Mouse (Mus musculus): ENCODE results near the gene Kirrel3.
A peak's percentile ranks its signal among the peaks of the same experiment; 100 is the strongest.

Gene Kirrel3

DNA sequence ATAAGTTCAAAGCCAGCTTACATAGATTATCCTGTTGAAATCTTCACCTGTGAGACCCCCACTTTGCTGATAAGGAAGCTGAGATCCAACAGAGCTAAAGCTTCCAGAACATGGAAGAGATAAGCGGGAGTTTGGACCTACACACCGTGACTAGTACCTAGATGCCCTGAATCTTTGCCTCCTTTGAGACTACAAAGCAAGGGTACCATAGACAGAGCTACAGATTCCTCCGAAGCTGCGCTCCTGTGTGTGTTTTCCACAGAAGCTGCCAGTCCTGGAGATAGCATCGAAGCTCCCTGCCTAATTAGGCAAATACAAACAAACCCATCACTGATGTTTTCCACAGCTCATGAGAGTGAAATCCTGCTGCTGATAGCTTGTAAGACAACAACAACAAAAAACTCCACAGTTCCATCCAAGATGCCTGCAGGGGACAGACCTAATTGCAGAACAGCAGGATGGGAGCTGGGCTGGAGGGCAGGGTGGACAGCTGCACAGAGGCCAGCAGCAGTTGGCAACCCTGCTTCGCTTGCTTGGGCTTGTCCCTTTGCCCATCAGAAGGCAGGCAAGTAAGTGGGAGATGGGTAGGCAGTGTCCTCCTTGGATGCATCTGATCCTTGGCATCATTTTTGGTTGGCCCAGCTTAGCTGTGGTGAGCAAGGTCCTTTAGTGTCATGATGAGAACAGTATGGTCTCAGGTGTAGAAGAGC, 456.6 kb downstream of the Kirrel3 start:
- DNase-seq (ENCODE audit: low read depth, low spot score), result no peak

DNA sequence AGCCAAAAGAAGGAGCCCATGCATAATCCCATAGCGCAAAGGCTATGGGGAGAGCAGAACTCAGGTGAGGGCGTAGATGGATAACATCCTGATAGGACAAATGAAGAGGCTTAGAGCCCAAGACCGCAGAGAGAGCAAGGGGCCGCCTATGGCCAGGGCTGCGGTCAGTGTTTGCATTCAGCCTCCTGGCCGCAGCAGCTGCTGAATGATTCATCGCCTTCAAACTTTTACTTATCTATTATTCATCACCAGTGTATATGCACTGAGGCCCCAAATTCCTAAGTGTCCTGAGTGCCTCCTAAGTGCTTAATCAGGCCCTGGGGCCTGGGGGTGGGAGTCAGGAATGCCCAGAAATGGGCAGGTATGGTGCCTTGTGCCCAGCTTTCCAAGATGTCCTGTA, 457.3 kb downstream of the Kirrel3 start:
- no peak for DNase-seq (ENCODE audit: low read depth, low spot score)

DNA sequence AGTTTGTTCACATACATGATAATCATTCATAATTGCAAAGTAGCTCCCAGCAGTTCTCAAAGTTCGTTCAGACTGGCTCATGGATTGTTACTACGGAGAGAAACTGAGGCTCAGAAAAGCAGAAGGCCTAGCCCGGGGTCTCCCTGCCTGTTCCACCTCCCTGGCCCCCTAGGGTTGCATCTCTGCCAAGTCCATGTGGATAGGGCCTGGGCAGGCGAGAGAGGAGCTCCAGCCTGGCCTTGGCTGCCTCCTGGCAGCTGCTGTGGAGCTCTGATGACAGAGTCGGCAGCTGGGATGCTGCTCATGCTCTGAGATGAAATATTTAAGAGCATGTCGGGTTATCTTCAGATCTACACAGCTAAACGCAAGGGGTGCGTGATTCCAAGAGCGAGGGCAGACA, 459.6 kb downstream of the Kirrel3 start:
- DNase-seq (ENCODE audit: low read depth, low spot score), result no peak

DNA sequence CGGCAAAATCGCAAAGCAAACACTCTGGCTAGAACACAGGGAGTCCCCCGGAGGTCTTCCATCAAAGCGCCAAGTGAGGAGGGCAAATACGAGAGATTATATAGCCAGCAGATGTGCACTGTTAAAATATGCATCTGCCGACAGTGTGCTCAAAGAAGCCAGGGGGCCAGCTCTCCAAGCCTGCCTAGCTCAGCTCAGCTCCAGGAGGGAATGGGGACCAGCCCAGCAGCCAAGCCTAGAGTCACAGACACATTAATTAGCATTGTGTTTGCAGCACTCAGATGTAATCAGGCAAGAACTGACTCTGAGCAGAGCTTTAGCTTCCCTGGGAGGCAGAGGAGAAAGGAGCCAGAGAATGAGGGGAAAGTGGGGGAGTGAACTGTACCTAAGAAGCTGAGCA, 461.6 kb downstream of the Kirrel3 start:
- no peak for DNase-seq (ENCODE audit: low read depth, low spot score)

DNA sequence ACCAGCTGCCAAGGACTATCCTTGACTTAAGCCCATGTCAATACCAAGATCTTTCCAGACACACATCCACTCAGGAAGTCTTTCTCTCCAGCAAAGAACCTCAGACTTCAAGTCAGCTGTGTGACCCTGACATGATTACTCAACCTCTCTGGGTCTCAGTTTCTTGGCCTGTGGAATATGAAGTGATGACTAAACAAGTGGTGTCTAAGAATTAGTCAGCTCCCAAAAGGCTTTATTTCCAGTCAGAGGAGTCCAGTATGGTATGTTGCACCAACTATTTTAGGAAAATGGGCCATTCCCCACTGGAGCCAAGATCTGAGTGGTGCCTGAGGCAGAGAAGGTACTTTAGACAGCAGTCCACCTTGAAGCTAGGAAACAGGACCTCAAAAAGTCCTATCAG, 462.0 kb downstream of the Kirrel3 start:
- no peak for DNase-seq (ENCODE audit: low read depth, low spot score)

DNA sequence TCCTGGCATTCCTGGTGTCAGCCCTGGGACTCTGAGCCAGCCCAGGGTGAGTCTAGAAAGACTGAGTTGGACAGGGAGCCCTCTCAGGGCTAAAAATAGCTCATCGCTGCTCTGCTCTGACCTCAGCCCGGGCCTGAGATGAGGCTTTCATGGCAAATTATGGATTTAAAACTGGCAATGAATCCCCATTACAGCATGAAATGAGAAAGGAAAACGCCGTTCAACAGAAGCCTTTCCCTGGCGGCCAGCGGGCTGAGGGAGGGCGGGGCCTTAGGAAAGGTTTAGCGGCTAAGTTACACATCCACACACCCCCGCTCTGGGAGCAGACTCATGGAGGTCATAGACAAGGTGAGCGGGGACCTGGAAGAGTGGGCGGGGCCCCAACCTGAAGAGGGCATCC, 467.7 kb downstream of the Kirrel3 start:
- no peak for DNase-seq (ENCODE audit: low read depth, low spot score)

DNA sequence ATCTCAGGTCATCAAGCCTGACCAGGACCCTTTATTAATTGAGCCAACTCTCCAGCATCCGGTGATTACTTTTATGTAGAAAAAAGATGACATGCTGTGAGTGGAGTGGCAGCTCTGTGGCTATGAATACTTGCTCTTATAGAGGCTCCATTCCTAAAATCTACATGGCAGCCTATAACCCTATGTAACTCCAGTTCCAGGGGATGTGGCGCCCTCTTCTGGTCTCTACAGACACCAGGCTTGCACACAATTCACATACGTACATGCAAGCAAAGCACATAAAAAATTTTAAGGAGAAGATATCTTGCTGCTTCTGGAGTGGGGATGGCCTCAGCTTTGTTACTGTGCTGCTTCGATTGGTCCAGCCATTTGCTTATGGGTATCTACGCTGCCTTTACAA, 468.5 kb downstream of the Kirrel3 start:
- DNase-seq (ENCODE audit: low read depth, low spot score), result peak; percentile 4

DNA sequence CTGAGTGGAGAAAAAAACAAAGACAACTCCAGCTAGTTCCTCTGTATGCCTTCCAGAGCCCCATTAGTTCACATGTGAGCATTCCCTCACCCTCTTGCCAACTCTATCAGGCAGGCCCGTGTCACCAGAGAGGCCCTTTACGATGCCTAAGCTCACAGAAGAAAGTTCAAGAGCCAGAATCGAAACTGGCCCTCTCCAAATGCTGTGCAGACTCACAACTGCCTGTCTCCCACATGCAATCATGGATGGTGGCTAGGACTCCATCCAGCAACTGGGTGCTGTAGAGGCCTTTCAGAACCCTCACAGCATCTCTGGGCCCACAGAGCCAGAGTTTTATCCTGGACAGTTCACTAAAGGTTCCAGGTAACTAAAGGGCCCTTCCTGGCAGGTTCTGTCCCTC, 470.8 kb downstream of the Kirrel3 start:
- no peak for DNase-seq (ENCODE audit: low read depth, low spot score)

DNA sequence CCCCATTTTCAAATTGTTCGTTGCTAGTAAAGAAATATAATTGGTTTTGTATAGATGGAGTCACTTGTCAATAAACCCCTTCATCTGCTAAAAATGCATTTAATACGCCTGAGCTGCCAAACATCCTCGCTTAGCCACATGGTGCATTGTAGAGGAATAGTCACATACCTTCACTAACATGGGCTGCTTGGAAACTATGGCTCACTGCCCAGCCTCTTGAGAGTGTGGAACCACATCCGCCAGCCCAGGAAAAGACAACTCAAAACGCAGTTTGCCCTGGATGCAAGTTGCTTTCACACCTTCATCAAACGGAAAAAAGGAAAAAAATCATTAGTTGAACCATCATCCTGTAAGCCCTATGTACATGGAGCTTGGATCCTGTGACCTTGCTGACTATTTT, 472.0 kb downstream of the Kirrel3 start:
- no peak for DNase-seq (ENCODE audit: low read depth, low spot score)

DNA sequence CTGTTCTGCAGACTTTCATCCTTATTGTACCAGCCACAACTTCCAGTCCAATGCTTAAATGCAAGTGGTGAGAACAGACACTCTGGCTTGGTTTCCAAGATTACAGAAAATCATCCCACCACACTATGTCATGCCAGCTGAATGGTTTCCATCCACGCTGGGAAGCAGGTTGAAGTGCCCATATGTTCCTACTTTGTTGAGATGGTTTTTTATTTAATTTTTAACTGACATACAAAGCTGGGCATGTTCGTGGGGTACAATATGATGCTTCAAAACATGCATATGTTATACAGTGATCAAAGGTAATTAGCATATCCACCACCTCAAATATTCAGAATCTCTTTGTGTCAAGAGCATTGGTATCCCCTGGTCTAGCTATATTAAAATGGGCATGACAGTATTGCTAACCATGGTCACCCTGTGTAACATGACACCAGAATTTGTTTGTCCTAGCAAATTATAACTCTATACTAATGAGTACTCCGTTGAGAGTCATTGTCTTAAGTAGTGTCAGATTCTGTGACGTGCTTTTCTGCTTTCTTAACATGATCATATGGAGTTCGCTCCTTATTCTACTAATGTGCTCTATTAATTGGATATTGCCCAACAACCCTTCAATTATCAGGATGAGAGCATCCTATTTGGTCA, 472.6 kb downstream of the Kirrel3 start:
- no peak for DNase-seq (ENCODE audit: low read depth, low spot score)

DNA sequence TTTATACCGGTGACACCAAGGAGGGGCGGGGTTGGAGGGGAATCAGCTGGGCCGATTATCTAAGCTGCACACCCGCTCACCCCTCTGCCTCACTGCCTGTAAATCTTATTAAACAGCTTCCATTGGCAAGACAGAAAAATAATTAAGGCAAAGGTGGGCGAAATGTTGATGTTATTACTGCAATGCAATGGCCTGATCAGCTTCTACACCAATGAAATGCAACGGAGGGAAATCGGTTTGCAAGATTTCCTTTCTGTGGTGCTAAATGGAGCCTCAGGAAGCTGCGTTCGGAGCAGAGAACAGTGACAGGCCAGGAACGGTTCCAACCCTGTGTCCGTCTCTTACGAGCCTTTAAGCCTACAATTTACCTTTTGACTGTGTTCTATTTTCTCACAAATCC, 475.0 kb downstream of the Kirrel3 start:
- DNase-seq (ENCODE audit: low read depth, low spot score), result no peak

DNA sequence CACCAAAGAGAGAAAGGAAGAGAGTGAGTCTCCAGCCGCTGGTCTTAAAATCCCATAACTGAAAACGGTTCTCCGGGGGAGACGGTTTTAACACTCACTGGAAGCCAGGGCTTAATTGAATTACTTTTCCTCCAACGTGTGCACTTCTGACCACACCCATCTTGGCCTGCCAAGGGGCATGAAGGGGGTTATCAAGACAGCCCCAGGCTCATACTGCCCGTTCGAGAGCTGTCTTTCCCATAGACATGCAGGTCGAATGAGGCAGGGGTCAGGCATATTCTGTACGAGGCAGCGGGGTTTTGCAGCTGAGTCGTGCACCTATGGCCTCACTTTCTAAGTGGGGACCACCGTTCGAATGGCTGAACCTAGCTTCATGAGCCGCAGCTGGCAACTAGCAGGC, 475.5 kb downstream of the Kirrel3 start:
- no peak for DNase-seq (ENCODE audit: low read depth, low spot score)

DNA sequence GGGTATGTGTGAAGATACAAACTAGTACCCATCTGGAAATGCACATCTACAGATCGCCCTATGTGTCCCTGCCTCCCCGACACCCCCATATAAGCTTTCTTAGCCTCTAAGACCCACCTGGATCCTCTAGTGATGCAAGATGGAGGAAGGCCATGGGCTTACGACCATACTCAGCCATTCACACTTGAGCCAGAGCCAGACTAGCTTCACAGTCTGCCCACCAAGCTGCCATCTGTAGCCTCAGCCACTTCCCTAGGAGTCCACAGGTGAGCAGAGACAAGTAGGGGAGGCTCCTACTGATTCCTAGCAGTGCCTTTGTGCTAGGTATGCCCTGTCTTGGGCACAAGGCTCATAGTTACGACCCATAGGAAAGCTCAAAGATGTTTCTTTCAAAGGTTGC, 476.6 kb downstream of the Kirrel3 start:
- DNase-seq (ENCODE audit: low read depth, low spot score), result no peak

DNA sequence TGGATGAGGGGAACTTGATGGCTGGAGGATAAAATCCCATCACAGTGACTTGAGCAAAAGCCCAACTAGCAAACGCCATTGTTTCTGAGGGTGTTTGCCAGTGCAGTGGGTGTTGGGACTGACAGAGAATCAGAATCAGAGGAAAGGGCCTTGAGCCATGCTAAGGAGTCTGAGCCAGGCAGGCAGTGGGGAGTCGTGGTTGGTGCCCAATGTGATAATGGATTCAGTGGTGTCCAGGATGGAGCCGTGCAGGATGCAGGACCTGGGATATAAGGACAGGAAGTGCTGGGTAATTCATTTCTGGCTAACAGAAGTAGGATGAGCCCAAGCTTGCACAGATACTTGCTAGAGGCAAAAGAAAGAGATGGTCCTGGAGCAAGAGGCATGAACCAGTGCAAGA, 477.9 kb downstream of the Kirrel3 start:
- no peak for DNase-seq (ENCODE audit: low read depth, low spot score)

DNA sequence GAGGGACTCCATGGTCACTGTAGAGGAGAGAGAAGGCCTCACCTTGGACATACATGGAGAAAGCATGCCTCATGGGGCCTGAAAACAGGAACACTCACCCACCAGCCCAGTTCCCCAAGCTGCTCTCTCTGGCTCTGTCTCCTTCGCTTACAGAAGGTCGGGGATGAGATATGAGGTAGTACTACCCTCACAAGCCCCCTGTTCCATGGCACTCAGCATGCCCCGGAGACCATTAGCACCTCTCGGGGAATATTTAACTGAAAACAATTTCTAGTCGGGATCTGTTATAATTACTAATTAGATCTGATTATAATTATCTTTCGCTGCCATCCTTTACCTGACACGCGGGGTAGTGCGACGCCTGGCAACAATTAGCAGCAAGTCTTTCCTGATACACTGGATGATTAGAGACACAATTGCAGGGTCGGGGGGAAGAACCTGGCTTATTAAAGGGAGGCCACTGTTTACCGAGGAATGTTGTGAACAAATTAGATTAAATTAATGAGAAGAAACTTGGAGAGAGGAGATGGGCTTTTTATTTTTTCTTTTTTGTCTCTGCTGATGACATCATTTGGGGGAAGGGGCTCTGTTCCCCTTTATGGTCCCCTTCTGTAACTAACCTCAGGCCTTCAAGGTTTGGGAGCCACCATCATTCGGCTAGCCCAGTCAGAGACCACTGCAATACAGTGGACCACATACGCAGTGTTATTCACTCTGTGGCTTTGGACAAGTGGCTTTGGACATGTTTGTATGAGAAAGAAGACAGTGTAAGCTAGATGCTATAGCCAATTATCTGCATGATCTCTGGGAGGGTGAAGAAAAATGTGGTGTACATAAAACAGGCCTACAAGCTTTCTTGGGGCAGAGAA, 478.7 kb downstream of the Kirrel3 start:
- no peak for DNase-seq (ENCODE audit: low read depth, low spot score)

DNA sequence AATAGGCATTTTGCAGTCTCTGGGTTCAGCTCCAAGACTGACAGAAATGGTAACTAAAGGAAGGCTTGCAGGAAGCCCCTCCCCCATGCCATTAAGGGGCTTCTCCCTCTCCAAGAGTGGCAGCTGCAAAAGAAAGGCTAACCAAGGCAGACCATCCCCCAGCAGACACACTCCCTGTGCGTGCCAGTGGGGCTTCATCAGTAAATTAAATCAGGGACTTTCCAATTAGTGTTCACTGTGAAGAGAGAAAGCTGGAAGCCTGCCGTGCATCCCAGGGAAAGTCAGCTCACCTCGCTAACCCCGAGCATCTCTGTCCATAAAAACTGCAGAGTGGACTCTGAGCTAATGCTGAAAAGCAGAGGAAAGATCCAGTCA, 479.3 kb downstream of the Kirrel3 start:
- no peak for DNase-seq (ENCODE audit: low read depth, low spot score)

DNA sequence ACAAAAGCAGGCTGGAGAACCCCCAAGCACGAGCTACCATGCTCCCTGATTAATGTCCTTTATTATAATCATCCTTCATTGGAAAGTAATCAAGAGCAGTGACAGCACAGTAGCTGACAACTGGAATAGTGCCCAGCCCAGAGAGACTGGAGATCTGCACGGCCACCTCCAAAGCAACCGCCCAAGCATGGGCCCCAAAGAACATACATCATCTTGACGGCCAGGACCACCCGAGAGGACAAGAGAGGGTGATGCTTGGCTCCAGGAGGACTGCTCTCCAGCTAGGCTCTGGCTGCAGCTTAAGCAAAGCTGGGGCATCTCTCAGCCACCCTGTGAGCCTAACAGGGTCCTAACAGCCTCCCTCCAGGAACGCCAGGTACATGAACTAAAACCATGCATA, 482.1 kb downstream of the Kirrel3 start:
- no peak for DNase-seq (ENCODE audit: low read depth, low spot score)

DNA sequence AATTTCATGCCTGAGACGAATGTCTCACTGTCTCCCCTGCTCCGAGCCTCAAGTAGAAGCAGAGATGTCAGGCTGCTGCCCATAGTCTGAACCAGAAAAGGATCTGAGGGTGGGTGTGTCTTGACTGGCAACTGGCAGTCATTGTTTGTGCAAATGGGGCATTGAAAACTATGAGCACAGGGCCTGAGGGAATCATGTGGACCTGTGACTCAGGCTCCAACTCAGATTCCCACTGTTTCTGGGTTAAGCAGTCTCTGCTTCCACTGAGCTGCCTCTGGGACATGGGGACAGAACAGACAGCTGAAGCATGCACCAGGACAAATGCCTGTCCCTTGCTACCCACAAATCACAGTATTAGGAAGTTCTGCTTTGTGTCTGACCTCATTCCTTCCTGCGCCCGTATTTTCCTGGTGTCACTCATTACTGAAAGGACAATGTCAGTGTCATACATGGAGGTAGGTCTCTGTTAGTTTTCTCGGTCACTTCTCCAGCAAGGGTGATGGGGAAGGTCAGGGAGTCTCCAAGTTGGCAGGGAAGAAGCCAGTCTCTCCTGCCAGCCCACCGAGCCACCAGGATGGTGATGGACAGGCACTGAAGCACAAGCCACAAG, 484.3 kb downstream of the Kirrel3 start:
- no peak for DNase-seq (ENCODE audit: low read depth, low spot score)

DNA sequence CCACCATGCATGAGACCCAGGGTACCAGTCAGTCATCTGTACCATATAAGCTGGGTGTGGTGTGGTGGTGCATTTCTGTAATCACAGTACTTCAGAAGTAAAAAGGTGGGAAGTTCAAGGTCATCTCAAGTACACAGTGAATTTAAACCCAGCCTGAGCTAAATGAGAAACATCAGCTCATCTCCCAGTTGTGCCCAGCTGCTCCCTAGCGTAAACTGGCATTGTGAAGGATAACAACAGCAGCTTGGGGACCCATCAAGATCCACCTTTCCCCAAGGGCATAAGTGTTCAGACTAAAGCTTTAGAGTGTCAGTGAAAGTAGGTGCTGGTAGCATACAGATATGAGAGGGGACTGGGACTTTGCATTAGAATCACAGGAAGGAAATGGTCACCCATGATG, 488.6 kb downstream of the Kirrel3 start:
- no peak for DNase-seq (ENCODE audit: low read depth, low spot score)

DNA sequence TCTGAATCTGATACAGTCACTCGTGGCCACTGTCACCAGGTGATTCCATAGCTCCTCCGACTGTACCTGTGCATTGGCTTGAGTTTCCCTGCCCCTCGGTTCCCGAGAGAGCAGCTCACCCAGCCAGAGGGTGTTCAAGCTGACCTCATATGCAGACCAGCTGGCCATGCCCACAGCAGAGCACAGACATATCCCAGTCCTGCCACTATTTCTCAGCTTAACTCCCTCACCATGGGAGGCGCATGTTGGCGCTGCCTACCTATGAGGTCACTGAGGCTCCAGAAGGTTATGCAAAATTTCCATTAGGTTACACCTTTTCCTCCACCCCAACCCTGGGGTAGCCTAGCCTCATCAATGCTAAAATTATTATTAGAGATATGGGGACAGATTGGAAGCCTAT, 489.6 kb downstream of the Kirrel3 start:
- DNase-seq (ENCODE audit: low read depth, low spot score), result no peak

DNA sequence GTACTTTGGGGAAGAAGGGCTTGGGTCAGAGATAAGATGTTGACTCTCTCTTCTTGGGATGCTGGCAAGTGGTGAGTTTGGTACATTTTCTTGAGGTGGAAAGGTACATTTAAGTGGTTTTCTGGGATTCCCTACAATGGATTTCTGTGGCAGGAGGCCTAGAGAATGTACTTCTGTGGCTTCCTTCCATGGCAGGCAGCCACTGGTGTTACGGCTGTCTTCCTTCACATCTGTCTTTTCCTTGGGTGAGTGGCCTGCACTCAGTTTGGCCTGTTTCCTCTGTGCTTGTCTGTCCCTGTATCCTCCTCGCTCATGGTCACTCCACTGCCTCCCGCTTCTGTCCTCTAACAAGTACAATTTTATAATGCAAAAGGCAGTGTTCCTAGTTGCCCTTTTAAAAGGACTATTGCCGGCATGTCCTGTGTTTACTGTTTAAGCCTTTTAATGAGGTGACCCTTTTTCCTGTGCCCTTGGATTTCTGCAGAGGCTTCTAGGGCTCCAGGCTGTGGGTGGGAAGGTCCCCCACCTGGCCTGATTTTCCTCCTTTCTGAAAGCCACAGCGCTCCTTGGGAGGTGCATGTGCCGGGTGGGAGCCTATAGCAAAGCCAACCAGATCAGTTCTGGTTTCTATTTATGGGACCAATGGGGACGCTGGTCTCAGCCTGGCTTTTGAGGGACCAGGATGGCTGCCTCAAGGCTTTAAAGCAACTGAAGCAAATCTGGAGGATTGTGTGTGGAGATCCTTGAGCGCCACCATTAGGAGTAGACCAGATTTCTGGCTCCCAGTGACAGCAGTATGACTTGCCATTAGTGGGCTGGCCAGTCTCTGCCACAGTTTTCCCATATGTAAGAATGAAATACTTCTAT, 491.1 kb downstream of the Kirrel3 start:
- DNase-seq (ENCODE audit: low read depth, low spot score), result no peak
